ENCODE assay signal across 28 mouse cellular contexts in genomic region chr2:5352821-5353522, GRCm38 (mm10).
DNase-seq lines count a peak whose midpoint lies in the region; TF ChIP-seq lines count a peak whose summit lies in the region.
"Had no signal": no experiment of that assay in that cellular context is flagged by ENCODE, and none has a peak within 500 bp of the region (broad histone marks: within the 10 kb centered on the region; RNA-seq: fewer than 3 reads in every experiment).

No protein-coding gene starts in this region.

- no peak overlapping the region for H3K27ac ChIP-seq in left cerebral cortex, adult 2 months
- H3K27ac ChIP-seq in limb, embryonic 10.5 days, result no peak overlapping the region
- H3K27ac ChIP-seq: embryonic facial prominence, embryonic 13.5 days; heart, embryonic 10.5 days; hindbrain, embryonic 13.5 days; kidney, embryonic 15.5 days; liver, embryonic 12.5 days; neural tube, embryonic 12.5 days had no signal

- no peaks in the 10 kb centered on the region for H3K4me1 ChIP-seq in limb, embryonic 10.5 days
- H3K4me1 ChIP-seq: embryonic facial prominence, embryonic 13.5 days; heart, embryonic 10.5 days; kidney, embryonic 15.5 days; liver, embryonic 12.5 days; neural tube, embryonic 12.5 days had no signal

- TF ChIP-seq CTCF in left cerebral cortex, adult 2 months (IDR thresholded peaks at IDR 0.05), result no peak; the same call in 1 of the 2 replicates
- TF ChIP-seq CTCF in C2C12 (IDR thresholded peaks at IDR 0.05; ENCODE audit: control insufficient read depth, insufficient read depth, insufficient read length), result no peak

- no peaks in the 10 kb centered on the region for H3K9me3 ChIP-seq in limb, embryonic 10.5 days (replicated peaks)
- H3K9me3 ChIP-seq: embryonic facial prominence, embryonic 13.5 days; heart, embryonic 10.5 days; hindbrain, embryonic 13.5 days; kidney, embryonic 15.5 days; liver, embryonic 12.5 days; neural tube, embryonic 12.5 days had no signal

- no peaks in the 10 kb centered on the region for H3K79me2 ChIP-seq in C2C12 (ENCODE audit: control insufficient read depth, insufficient read depth)

- H3ac ChIP-seq in C2C12 (ENCODE audit: control insufficient read depth, insufficient read length, low read depth), result no peak overlapping the region

- intact Hi-C loops in left cerebral cortex, adult 2 months (cut with DNase I), result no loop called here

- 85% methylated on average over 13 of the region's 13 CpGs for WGBS in limb, embryonic 10.5 days

- no peaks in the 10 kb centered on the region for H3K79me3 ChIP-seq in C2C12 (ENCODE audit: low read depth)

- no peaks in the 10 kb centered on the region for H3K36me3 ChIP-seq in C2C12 (ENCODE audit: control insufficient read depth, insufficient read depth)
- no peaks in the 10 kb centered on the region for H3K36me3 ChIP-seq in limb, embryonic 10.5 days
- H3K36me3 ChIP-seq: embryonic facial prominence, embryonic 13.5 days; heart, embryonic 10.5 days; hindbrain, embryonic 13.5 days; kidney, embryonic 15.5 days; liver, embryonic 12.5 days; neural tube, embryonic 12.5 days had no signal

- no peaks in the 10 kb centered on the region for H3K27me3 ChIP-seq in C2C12 (ENCODE audit: control insufficient read depth, insufficient read depth, insufficient read length)
- no peaks in the 10 kb centered on the region for H3K27me3 ChIP-seq in limb, embryonic 10.5 days (ENCODE audit: low read depth, poor library complexity, severe bottlenecking)
- H3K27me3 ChIP-seq: embryonic facial prominence, embryonic 13.5 days; hindbrain, embryonic 13.5 days; kidney, embryonic 15.5 days; liver, embryonic 12.5 days; neural tube, embryonic 12.5 days had no signal

- no peak overlapping the region for H3K4me3 ChIP-seq in left cerebral cortex, adult 2 months
- no peak overlapping the region for H3K4me3 ChIP-seq in C2C12 (ENCODE audit: insufficient read depth, poor library complexity, severe bottlenecking)
- no peak overlapping the region for H3K4me3 ChIP-seq in limb, embryonic 10.5 days
- H3K4me3 ChIP-seq: embryonic facial prominence, embryonic 13.5 days; erythroblast, embryonic 14.5 days; heart, embryonic 10.5 days; hindbrain, embryonic 13.5 days; kidney, embryonic 15.5 days; liver, embryonic 12.5 days; neural tube, embryonic 12.5 days had no signal

- peak; percentile 27 for DNase-seq in left cerebral cortex, adult 2 months (ENCODE audit: extremely low spot score in 1 of 2, low spot score in 2 of 2)
- DNase-seq in left cerebral cortex, adult 11 months (ENCODE audit: low spot score), result no peak
- peak; percentile 6 for DNase-seq in 3134 (ENCODE audit: extremely low read depth, insufficient read length, low spot score)
- peak; percentile 75 for DNase-seq in brain, adult 2 months (ENCODE audit: low read depth, low spot score)
- DNase-seq in embryo, embryonic 11 days, result no peak
- no peak for DNase-seq in limb, embryonic 10.5 days (ENCODE audit: low spot score)
- DNase-seq: adrenal gland, adult 2 months; adrenal gland, postnatal 36 days; cerebellum, adult 8-10 months; cerebellum, postnatal 25 days; gastrocnemius, postnatal 14 days; heart, postnatal 36 days; kidney, adult 11 months; kidney, postnatal 25 days; liver, postnatal 0 days; lung, postnatal 36 days; midbrain, embryonic 14.5 days; right cerebral cortex, postnatal 14 days; thymus, adult 2 months; thymus, postnatal 36 days had no signal

TF ChIP-seq in C2C12, 6 proteins besides CTCF, POLR2A, EP300 and RAD21:
- TF ChIP-seq FOSL1 (IDR thresholded peaks at IDR 0.05; ENCODE audit: insufficient read depth, low read length, poor library complexity, severe bottlenecking) (peak; percentile 31), MAX (IDR thresholded peaks at IDR 0.05) (peak; percentile 49), MYOG (IDR thresholded peaks at IDR 0.05; ENCODE audit: control insufficient read depth, extremely low read depth, insufficient read length) (no peak), MYOD1 (IDR thresholded peaks at IDR 0.05; ENCODE audit: control insufficient read depth, insufficient read length, low read depth) (peak; percentile 95)
TF ChIP-seq in C2C12: peak in this region for 3.

Comparison
In these comparisons a context has a peak if more than half of its experiments do, and no peak if none do; other contexts are left out.
1. DNase-seq: peak in left cerebral cortex, adult 2 months (2 of 2), 3134 (single experiment) and brain, adult 2 months (single experiment); none in left cerebral cortex, adult 11 months (single experiment), embryo, embryonic 11 days (single experiment) and limb, embryonic 10.5 days (single experiment).